Mouse (Mus musculus): Measurements from ENCODE around the gene Hace1. TPM values are rescaled to one million over a fixed set of nuclear protein-coding genes. Genes with fewer than 3 reads are reported as not detected.

Hace1 gene
- total and polyA plus RNA-seq, 2 experiments from 2014 or later: 8.5 to 20.3 TPM

DNA sequence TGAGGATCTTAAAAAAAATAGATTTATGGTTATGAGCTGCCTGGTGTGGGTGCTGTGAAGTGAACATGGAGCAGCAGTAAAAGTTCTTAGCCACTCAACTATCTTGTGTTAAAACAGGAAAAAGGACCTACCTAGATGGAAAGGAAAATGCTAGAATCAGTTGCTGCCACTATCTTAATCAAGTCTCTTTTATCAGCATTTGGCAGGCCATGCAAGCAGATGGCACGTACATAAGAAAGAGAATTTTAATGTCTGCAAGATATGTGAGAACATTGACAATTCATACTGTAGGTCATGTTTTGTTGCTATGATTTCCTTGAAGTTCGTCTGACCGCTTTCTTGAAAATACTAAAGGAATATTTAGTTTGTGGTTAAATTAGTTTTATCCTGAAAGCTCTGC lies 54.4 kb downstream of the Hace1 start:
- Histone ChIP-seq H3K36me3 (ENCODE audit: insufficient read depth, low read length) (no peaks in the 10 kb centered on the region), H3K27me3 (ENCODE audit: insufficient read depth, low read length) (no peaks in the 10 kb centered on the region), H3K4me3 (ENCODE audit: low read depth, low read length) (no peak overlapping the region), H3K4me2 (ENCODE audit: low read depth, low read length, poor library complexity, severe bottlenecking) (no peak overlapping the region), H3K27ac (ENCODE audit: low read depth, low read length) (no peak overlapping the region), H3K4me1 (ENCODE audit: insufficient read depth, low read length) (no peaks in the 10 kb centered on the region), H3K9ac (replicated peaks; ENCODE audit: low read length, poor library complexity, severe bottlenecking) (no peak overlapping the region), H3K9me3 (ENCODE audit: low read length) (no peaks in the 10 kb centered on the region)
- TF ChIP-seq CTCF (IDR thresholded peaks at IDR 0.05): no peak
- 80% methylated on average over 3 of the region's 3 CpGs for WGBS
- no peak for DNase-seq (ENCODE audit: low spot score)
- ATAC-seq (ENCODE audit: low FRiP score): no peak

GRCm38 (mm10) chr10:45632641-45633040 lies 55.0 kb downstream of the Hace1 start:
- no peak overlapping the region for H3K4me3 ChIP-seq (ENCODE audit: low read depth, low read length)
- H3K36me3 ChIP-seq (ENCODE audit: insufficient read depth, low read length): no peaks in the 10 kb centered on the region
- ATAC-seq (ENCODE audit: low FRiP score) (no peak), DNase-seq (ENCODE audit: low spot score) (no peak)
- no peaks in the 10 kb centered on the region for H3K4me1 ChIP-seq (ENCODE audit: insufficient read depth, low read length)
- TF ChIP-seq CTCF (IDR thresholded peaks at IDR 0.05): no peak
- no peaks in the 10 kb centered on the region for H3K9me3 ChIP-seq (ENCODE audit: low read length)
- H3K9ac ChIP-seq (replicated peaks; ENCODE audit: low read length, poor library complexity, severe bottlenecking): no peak overlapping the region
- H3K4me2 ChIP-seq (ENCODE audit: low read depth, low read length, poor library complexity, severe bottlenecking): no peak overlapping the region
- no peaks in the 10 kb centered on the region for H3K27me3 ChIP-seq (ENCODE audit: insufficient read depth, low read length)
- 91% methylated on average over 10 of the region's 10 CpGs for WGBS
- H3K27ac ChIP-seq (ENCODE audit: low read depth, low read length): no peak overlapping the region

DNA sequence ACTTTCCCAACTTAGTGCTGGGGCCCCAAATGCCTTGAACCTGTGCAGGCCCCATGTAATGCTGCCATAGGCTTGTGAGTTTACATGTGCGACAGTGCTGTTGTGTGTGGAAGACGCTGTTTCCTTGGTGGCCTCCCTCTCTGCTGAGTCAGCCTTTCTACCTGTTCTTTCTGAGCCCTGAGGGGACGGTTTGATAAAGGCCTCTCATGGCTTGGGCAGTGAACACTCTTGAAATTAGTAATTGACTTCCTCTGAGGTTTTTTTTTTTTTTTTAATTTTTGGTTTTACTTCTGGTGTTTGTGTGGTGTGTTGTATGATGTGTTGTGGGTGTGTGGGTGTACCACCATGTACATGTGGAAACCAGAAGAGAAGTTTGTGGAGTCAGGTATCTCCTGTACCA lies 57.6 kb downstream of the Hace1 start:
- H3K9ac ChIP-seq (replicated peaks; ENCODE audit: low read length, poor library complexity, severe bottlenecking): no peak overlapping the region
- H3K36me3 ChIP-seq (ENCODE audit: insufficient read depth, low read length): no peaks in the 10 kb centered on the region

GRCm38 (mm10) chr10:45639762-45640161 lies 62.1 kb downstream of the Hace1 start:
- Histone ChIP-seq H3K9me3 (ENCODE audit: low read length) (no peaks in the 10 kb centered on the region), H3K27ac (ENCODE audit: low read depth, low read length) (no peak overlapping the region), H3K27me3 (ENCODE audit: insufficient read depth, low read length) (no peaks in the 10 kb centered on the region), H3K9ac (replicated peaks; ENCODE audit: low read length, poor library complexity, severe bottlenecking) (no peak overlapping the region), H3K36me3 (ENCODE audit: insufficient read depth, low read length) (no peaks in the 10 kb centered on the region), H3K4me3 (ENCODE audit: low read depth, low read length) (no peak overlapping the region), H3K4me2 (ENCODE audit: low read depth, low read length, poor library complexity, severe bottlenecking) (no peak overlapping the region), H3K4me1 (ENCODE audit: insufficient read depth, low read length) (no peaks in the 10 kb centered on the region)
- ATAC-seq (ENCODE audit: low FRiP score) (no peak), DNase-seq (ENCODE audit: low spot score) (no peak)
- TF ChIP-seq CTCF (IDR thresholded peaks at IDR 0.05): no peak

More for the DNA sequence above, 57.6 kb downstream of the Hace1 start:
- WGBS: 85% methylated on average over 3 of the region's 3 CpGs
- Histone ChIP-seq H3K4me1 (ENCODE audit: insufficient read depth, low read length) (no peaks in the 10 kb centered on the region), H3K27me3 (ENCODE audit: insufficient read depth, low read length) (no peaks in the 10 kb centered on the region), H3K4me3 (ENCODE audit: low read depth, low read length) (no peak overlapping the region), H3K27ac (ENCODE audit: low read depth, low read length) (no peak overlapping the region), H3K9me3 (ENCODE audit: low read length) (no peaks in the 10 kb centered on the region), H3K4me2 (ENCODE audit: low read depth, low read length, poor library complexity, severe bottlenecking) (no peak overlapping the region)
- no peak for TF ChIP-seq CTCF (IDR thresholded peaks at IDR 0.05)
- no peak for DNase-seq (ENCODE audit: low spot score)
- ATAC-seq (ENCODE audit: low FRiP score): no peak

DNA sequence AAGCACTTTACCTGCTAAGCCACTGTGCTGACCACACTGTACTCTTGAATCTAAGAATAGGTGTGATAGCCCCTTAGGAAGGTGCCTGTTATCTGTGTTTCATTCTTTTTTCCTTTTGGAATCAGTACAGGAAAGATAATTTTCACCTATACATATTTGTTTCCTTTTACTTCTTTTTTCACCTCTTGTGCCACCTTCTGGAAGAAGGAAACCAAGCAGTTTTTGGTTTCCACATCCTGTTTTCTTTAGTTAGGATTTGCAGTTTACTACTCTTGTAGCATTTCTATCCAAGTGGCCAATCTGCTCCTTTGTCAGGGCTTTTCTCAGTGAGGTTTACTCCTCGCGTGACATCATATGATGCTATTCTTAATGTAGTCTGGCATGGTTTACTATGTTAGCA lies 76.4 kb downstream of the Hace1 start:
- Histone ChIP-seq H3K36me3 (ENCODE audit: insufficient read depth, low read length) (peaks cover 6% of the 10 kb centered on the region), H3K9me3 (ENCODE audit: low read length) (no peaks in the 10 kb centered on the region), H3K9ac (replicated peaks; ENCODE audit: low read length, poor library complexity, severe bottlenecking) (no peak overlapping the region), H3K27me3 (ENCODE audit: insufficient read depth, low read length) (no peaks in the 10 kb centered on the region), H3K27ac (ENCODE audit: low read depth, low read length) (no peak overlapping the region), H3K4me3 (ENCODE audit: low read depth, low read length) (no peak overlapping the region), H3K4me2 (ENCODE audit: low read depth, low read length, poor library complexity, severe bottlenecking) (no peak overlapping the region), H3K4me1 (ENCODE audit: insufficient read depth, low read length) (no peaks in the 10 kb centered on the region)
- WGBS: 96% methylated on average over 2 of the region's 2 CpGs
- DNase-seq (ENCODE audit: low spot score): no peak
- TF ChIP-seq CTCF (IDR thresholded peaks at IDR 0.05): peak; percentile 58
- no peak for ATAC-seq (ENCODE audit: low FRiP score)

DNA sequence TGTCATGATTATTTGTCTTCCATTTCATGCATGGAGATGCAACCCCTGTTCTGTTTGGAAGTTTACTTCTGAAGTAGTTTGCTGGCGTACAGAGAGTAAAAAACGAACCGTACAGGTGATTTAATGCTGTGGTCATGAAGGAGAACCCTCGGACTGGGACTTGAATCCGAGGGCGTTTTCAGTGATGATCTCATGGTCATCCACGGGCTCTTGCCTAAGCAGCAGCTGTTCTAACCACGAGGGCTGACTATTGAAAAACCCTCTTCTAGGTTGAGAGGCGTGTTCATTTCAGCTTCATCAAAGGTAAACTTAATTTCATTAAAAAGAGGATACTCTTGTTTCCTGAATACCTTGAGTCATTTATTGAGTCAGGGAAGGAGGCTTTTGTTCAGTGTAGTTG lies 84.4 kb downstream of the Hace1 start:
- TF ChIP-seq CTCF (IDR thresholded peaks at IDR 0.05): no peak
- no peaks in the 10 kb centered on the region for H3K9me3 ChIP-seq (ENCODE audit: low read length)
- H3K27ac ChIP-seq (ENCODE audit: low read depth, low read length): no peak overlapping the region
- no peak overlapping the region for H3K4me3 ChIP-seq (ENCODE audit: low read depth, low read length)
- 92% methylated on average over 9 of the region's 9 CpGs for WGBS
- H3K36me3 ChIP-seq (ENCODE audit: insufficient read depth, low read length): no peaks in the 10 kb centered on the region
- no peak for ATAC-seq (ENCODE audit: low FRiP score)
- H3K4me2 ChIP-seq (ENCODE audit: low read depth, low read length, poor library complexity, severe bottlenecking): no peak overlapping the region
- H3K27me3 ChIP-seq (ENCODE audit: insufficient read depth, low read length): no peaks in the 10 kb centered on the region
- no peak overlapping the region for H3K9ac ChIP-seq (replicated peaks; ENCODE audit: low read length, poor library complexity, severe bottlenecking)
- no peaks in the 10 kb centered on the region for H3K4me1 ChIP-seq (ENCODE audit: insufficient read depth, low read length)
- DNase-seq (ENCODE audit: low spot score): no peak
